Mouse (Mus musculus): ENCODE data around the gene Gale.

Gale gene

GRCm38 (mm10) chr4:136016059-136016602, 52.6 kb downstream of the Gale start:
- DNase-seq (ENCODE audit: low spot score), result no peak

All from urinary bladder, postnatal 10 days (tissue).